Mouse (Mus musculus) adipose tissue, adult 10 weeks (tissue): Measurements from ENCODE around the gene Fas. TPM values are rescaled to one million over a fixed set of nuclear protein-coding genes. Genes with fewer than 3 reads are reported as not detected.

Experiments used
- polyA plus RNA-seq: library from polyadenylated mRNA; stranded (reverse); fragments of 350-450 nt; fragmentation: Illumina TruSeq; extraction: RNeasy Lipid Tissue Mini Kit (QIAGEN cat#74804); gene quantifications from one replicate; pipeline ENCODE4 v1.2.3, GENCODE M21; 2014; ENCODE audit warnings: low read depth, low replicate concordance

Gene Fas
- polyA plus RNA-seq: 34.5 TPM

DNA sequence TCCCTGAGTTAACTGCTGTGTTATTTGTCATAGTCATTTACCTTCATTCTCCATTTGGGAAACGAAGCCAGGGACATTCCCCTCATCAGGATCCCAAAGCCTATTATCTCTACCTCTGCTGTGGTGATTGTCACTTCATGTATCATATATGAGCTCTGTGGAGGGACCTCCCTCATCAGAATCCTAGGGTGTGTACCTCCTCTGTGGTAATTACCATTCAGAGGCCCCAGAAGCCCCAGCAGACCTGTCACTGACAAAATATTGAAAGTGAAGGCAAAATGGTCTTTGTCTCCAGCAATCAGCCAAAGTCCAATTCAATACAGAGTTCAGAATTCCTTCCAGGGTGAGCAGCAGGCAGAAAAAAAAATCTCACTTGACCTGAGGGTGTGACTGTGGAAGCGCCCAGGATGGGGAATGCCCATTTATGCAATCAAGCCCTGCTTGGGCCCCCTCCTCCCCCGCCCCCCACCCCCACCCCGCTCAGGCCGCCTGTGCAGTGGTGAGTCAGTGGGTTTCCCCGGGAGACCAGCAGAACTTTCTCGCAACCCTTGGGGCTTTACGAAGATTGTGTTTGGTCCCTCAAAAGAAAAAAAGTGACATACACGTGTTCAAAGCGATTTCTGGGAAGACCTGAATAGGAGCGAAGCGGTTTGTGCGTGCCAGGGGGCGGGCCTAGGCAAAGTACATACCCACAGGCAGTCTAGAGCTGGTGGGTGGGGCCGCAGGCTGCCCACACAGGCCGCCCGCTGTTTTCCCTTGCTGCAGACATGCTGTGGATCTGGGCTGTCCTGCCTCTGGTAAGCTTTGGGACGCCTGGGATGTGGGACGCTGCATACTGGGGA is at the start of gene Fas:
TSS of gene Fas (plus strand) at position 719 of the 842 bp plus-strand sequence.

GRCm38 (mm10) chr19:34254880-34255681 is 35.4 kb upstream of the Fas start, which contains the start of gene Acta2:
TSS of gene Acta2 (minus strand) at chr19:34255590.

Other genes starting within 250 kb of the Fas start
- not detected for gene Lipn, start 223.3 kb upstream of the Fas start, polyA plus RNA-seq
- not detected for gene Lipm, start 189.7 kb upstream of the Fas start, polyA plus RNA-seq
- gene Ankrd22, start 124.6 kb upstream of the Fas start, polyA plus RNA-seq: 5.0 TPM
- gene Stambpl1, start 98.4 kb upstream of the Fas start, polyA plus RNA-seq: 3.3 TPM
- gene Acta2, start 35.1 kb upstream of the Fas start, polyA plus RNA-seq: 450 TPM
- gene Ch25h, start 184.5 kb downstream of the Fas start, polyA plus RNA-seq: 13.3 TPM
- 36.0 TPM for gene Lipa, start 236.8 kb downstream of the Fas start, polyA plus RNA-seq